Mouse (Mus musculus) embryonic facial prominence, embryonic 10.5 days (tissue): Measurements from ENCODE around the gene Gpr19. TPM values are rescaled to one million over a fixed set of nuclear protein-coding genes. Genes with fewer than 3 reads are reported as not detected.

Source experiments
- DNase-seq: peaks from one replicate; pipeline ENCODE4 v3.0.0-alpha.2; 2017; ENCODE audit warnings: low spot score
- H3K27ac ChIP-seq: fragments of 300-500 bp; sonication (generic); replicated peaks from 2 replicates; pipeline ENCODE4 v1.5.1; 2016; ENCODE audit warnings: mild to moderate bottlenecking
- H3K27me3 ChIP-seq: fragments of 300-500 bp; sonication (generic); replicated peaks from 2 replicates; pipeline ENCODE4 v1.6.1; 2016; ENCODE audit warnings: low read depth, mild to moderate bottlenecking; ENCODE audit not compliant: poor library complexity, severe bottlenecking
- H3K36me3 ChIP-seq: fragments of 300-500 bp; sonication (generic); replicated peaks from 2 replicates; pipeline ENCODE4 v1.6.1; 2016; ENCODE audit warnings: mild to moderate bottlenecking, moderate library complexity
- H3K4me1 ChIP-seq: fragments of 300-500 bp; sonication (generic); 2 replicates; pipeline ENCODE4 v1.6.1; 2016
- H3K4me3 ChIP-seq: fragments of 300-500 bp; sonication (generic); 2 replicates; pipeline ENCODE4 v1.5.1; 2016; ENCODE audit warnings: mild to moderate bottlenecking, moderate library complexity
- H3K9me3 ChIP-seq: fragments of 300-500 bp; sonication (generic); 2 replicates; pipeline ENCODE4 v1.6.1; 2016; ENCODE audit warnings: mild to moderate bottlenecking
- WGBS: fragments of 180-500 bp; shearing (Covaris S2); methylation state at CpG from one replicate; pipeline ENCODE4 v1.1.7; 2016; 5-methylcytosine and 5-hydroxymethylcytosine counted together
- polyA plus RNA-seq: library from polyadenylated mRNA; unstranded; fragments of >200 nt; fragmentation: Nextera tagmentation; extraction: Ambion mirVana; gene quantifications from 2 replicates; pipeline ENCODE4 v1.2.1, GENCODE M21; 2016

Gene Gpr19
- polyA plus RNA-seq, 1 experiment from 2014 or later: 14.5 TPM

DNA sequence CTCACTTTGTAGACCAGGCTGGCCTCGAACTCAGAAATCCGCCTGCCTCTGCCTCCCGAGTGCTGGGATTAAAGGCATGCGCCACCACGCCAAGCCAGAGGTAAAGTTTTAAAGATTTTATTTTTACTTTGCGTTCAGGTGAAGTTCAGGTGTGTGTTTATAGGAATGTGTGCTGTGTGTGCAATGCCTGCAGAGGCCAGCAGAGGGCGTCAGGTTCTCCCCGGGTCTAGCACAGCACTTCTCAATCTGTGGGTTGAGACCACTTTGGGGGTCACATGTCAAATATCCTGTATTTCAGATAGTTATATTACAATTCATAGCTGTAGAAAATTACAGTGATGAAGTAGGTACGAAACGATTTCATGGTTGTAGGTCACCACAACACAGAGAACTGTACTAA is 75.5 kb downstream of the Gpr19 start:
- DNase-seq: peak; percentile 33

DNA sequence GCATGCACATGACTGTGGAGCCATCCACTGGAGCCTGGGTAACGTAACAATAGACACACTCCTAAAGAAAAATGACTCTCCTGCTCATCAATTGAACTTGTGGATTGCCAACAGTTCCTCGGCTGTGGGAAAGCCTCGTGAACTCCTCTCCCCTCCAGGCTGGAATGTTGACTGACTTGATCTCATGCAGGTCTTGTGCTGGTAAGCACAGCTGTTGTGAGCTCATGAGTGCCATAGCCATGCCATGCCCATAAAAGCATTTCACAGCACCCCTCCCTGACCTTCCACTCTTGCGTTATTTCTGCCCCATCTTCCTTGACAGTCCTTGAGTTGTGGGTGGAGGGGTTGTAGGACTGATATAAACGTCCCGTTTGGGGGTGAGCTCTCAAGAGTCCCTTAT is 78.0 kb downstream of the Gpr19 start:
- 79% methylated on average over 6 of the region's 6 CpGs for WGBS
- Histone ChIP-seq H3K4me3 (no peak overlapping the region), H3K27me3 (no peaks in the 10 kb centered on the region), H3K9me3 (no peaks in the 10 kb centered on the region), H3K36me3 (no peaks in the 10 kb centered on the region), H3K4me1 (no peaks in the 10 kb centered on the region), H3K27ac (no peak overlapping the region)
- no peak for DNase-seq

More for the DNA sequence above, 75.5 kb downstream of the Gpr19 start:
- 69% methylated on average over 10 of the region's 10 CpGs for WGBS
- no peaks in the 10 kb centered on the region for H3K36me3 ChIP-seq
- no peaks in the 10 kb centered on the region for H3K4me1 ChIP-seq
- H3K4me3 ChIP-seq: no peak overlapping the region
- no peaks in the 10 kb centered on the region for H3K9me3 ChIP-seq
- H3K27me3 ChIP-seq: no peaks in the 10 kb centered on the region
- no peak overlapping the region for H3K27ac ChIP-seq

- Histone ChIP-seq H3K27ac (no peak overlapping the region), H3K4me3 (no peak overlapping the region), H3K9me3 (no peaks in the 10 kb centered on the region), H3K36me3 (no peaks in the 10 kb centered on the region), H3K4me1 (no peaks in the 10 kb centered on the region), H3K27me3 (no peaks in the 10 kb centered on the region)
- WGBS: 56% methylated on average over 5 of the region's 5 CpGs
- DNase-seq: no peak
These were observed 78.6 kb downstream of the Gpr19 start for GRCm38 (mm10) chr6:134819741-134820140.

Other genes with a start within 250 kb of the Gpr19 start
- gene Dusp16, start 106.0 kb downstream of the Gpr19 start, polyA plus RNA-seq: 11.9 TPM in 2 replicates
- gene Crebl2, start 68.4 kb downstream of the Gpr19 start, polyA plus RNA-seq: 1.2 TPM in 2 replicates
- 15.3 and 16.7 TPM in 2 replicates for gene Cdkn1b, start 21.8 kb upstream of the Gpr19 start, polyA plus RNA-seq
- 2.6 and 2.7 TPM in 2 replicates for gene Apold1, start 83.1 kb upstream of the Gpr19 start, polyA plus RNA-seq
- 113 and 117 TPM in 2 replicates for gene Ddx47, start 113.0 kb upstream of the Gpr19 start, polyA plus RNA-seq
- 2.5 and 2.8 TPM in 2 replicates for gene Gprc5a, start 167.1 kb upstream of the Gpr19 start, polyA plus RNA-seq
- not detected in 2 replicates for gene Gprc5d, start 219.7 kb upstream of the Gpr19 start, polyA plus RNA-seq